Comparison of ENCODE assay signal across 19 mouse cellular contexts in genomic region chr13:109568638-109569468, GRCm38 (mm10).
A peak's percentile ranks its signal among the peaks of the same experiment; 100 is the strongest.
DNase-seq lines count a peak whose midpoint lies in the region; ATAC-seq and TF ChIP-seq lines count a peak whose summit lies in the region.
"Had no signal": no experiment of that assay in that cellular context is flagged by ENCODE, and none has a peak within 500 bp of the region (broad histone marks: within the 10 kb centered on the region; RNA-seq: fewer than 3 reads in every experiment).

No protein-coding gene starts in this region.

- no peaks in the 10 kb centered on the region for H3K4me1 ChIP-seq in neural tube, embryonic 11.5 days (ENCODE audit: control insufficient read depth, insufficient read depth, low read length)
- 0 out of 2 replicates have a peak, but pooled peaks cover 2% of the 10 kb centered on the region for H3K4me1 ChIP-seq in hindbrain, embryonic 13.5 days (replicated peaks)
- 0 out of 2 replicates have a peak, but pooled peaks cover 2% of the 10 kb centered on the region for H3K4me1 ChIP-seq in neural tube, embryonic 15.5 days
- no peaks in the 10 kb centered on the region for H3K4me1 ChIP-seq in intestine, postnatal 0 days (replicated peaks; ENCODE audit: control insufficient read depth, insufficient read depth, low read length)
- H3K4me1 ChIP-seq: limb, embryonic 15.5 days; neural tube, embryonic 12.5 days had no signal

- 0 out of 2 replicates have a peak overlapping the region, but pooled peaks have one; percentile 14 for H3K27ac ChIP-seq in neural tube, embryonic 11.5 days (ENCODE audit: low read depth, low read length)
- peak overlapping the region; percentile 68 for H3K27ac ChIP-seq in hindbrain, embryonic 13.5 days
- peak overlapping the region; percentile 61 for H3K27ac ChIP-seq in neural tube, embryonic 15.5 days (replicated peaks)
- no peak overlapping the region for H3K27ac ChIP-seq in intestine, postnatal 0 days (ENCODE audit: low read depth, low read length)
- H3K27ac ChIP-seq: limb, embryonic 15.5 days; neural tube, embryonic 12.5 days; stomach, postnatal 0 days had no signal

- no peak for DNase-seq in frontal cortex, postnatal 14 days (ENCODE audit: low spot score in 2 of 2)
- DNase-seq in neural tube, embryonic 11.5 days (ENCODE audit: low spot score), result no peak
- DNase-seq in neural tube, embryonic 10.5 days (ENCODE audit: extremely low spot score, low spot score), result no peak
- no peak for DNase-seq in urinary bladder, adult 18-20 months (ENCODE audit: low spot score in 2 of 2)
- DNase-seq: adrenal gland, postnatal 14 days; cerebellum, adult 18-20 months; gastrocnemius, postnatal 25 days; kidney, adult 11 months; layer of hippocampus, postnatal 36 days had no signal

- no peaks in the 10 kb centered on the region for H3K36me3 ChIP-seq in neural tube, embryonic 11.5 days (ENCODE audit: control insufficient read depth, insufficient read depth, low read length)
- H3K36me3 ChIP-seq in hindbrain, embryonic 13.5 days, result no peaks in the 10 kb centered on the region
- no peaks in the 10 kb centered on the region for H3K36me3 ChIP-seq in neural tube, embryonic 15.5 days
- no peaks in the 10 kb centered on the region for H3K36me3 ChIP-seq in intestine, postnatal 0 days (ENCODE audit: control insufficient read depth, insufficient read depth)
- H3K36me3 ChIP-seq: G1E; limb, embryonic 15.5 days; neural tube, embryonic 12.5 days had no signal

- no peak overlapping the region for H3K4me3 ChIP-seq in neural tube, embryonic 11.5 days (ENCODE audit: low read depth, low read length)
- no peak overlapping the region for H3K4me3 ChIP-seq in hindbrain, embryonic 13.5 days
- H3K4me3 ChIP-seq in neural tube, embryonic 15.5 days (replicated peaks), result no peak overlapping the region
- no peak overlapping the region for H3K4me3 ChIP-seq in intestine, postnatal 0 days (ENCODE audit: low read depth, low read length)
- H3K4me3 ChIP-seq: limb, embryonic 15.5 days; neural tube, embryonic 12.5 days had no signal

- no peak for TF ChIP-seq CTCF in intestine, postnatal 0 days (IDR thresholded peaks at IDR 0.05; ENCODE audit: low read depth)

- ATAC-seq in frontal cortex, adult (ENCODE audit: low TSS enrichment), result peak; percentile 64
- no peak for ATAC-seq in neural tube, embryonic 11.5 days (ENCODE audit: insufficient read depth, low FRiP score, low TSS enrichment)
- ATAC-seq in hindbrain, embryonic 13.5 days (ENCODE audit: low FRiP score), result 0 out of 2 replicates have a peak, but pooled peaks have one; percentile 30
- ATAC-seq in neural tube, embryonic 15.5 days (ENCODE audit: low FRiP score), result peak; percentile 60; the same call in 1 of the 2 replicates
- no peak for ATAC-seq in intestine, postnatal 0 days
- ATAC-seq: lung, postnatal 0 days; midbrain, embryonic 16.5 days had no signal

- no peaks in the 10 kb centered on the region for H3K27me3 ChIP-seq in neural tube, embryonic 11.5 days (ENCODE audit: control insufficient read depth, insufficient read depth, low read length)
- no peaks in the 10 kb centered on the region for H3K27me3 ChIP-seq in hindbrain, embryonic 13.5 days
- H3K27me3 ChIP-seq in neural tube, embryonic 15.5 days (replicated peaks), result no peaks in the 10 kb centered on the region
- H3K27me3 ChIP-seq in intestine, postnatal 0 days (replicated peaks; ENCODE audit: control insufficient read depth, insufficient read depth, low read length), result no peaks in the 10 kb centered on the region
- H3K27me3 ChIP-seq: limb, embryonic 15.5 days; neural tube, embryonic 12.5 days had no signal

- no peak overlapping the region for H3K4me2 ChIP-seq in neural tube, embryonic 11.5 days (ENCODE audit: low read depth)
- peak overlapping the region; percentile 27; the same call in 1 of the 2 replicates for H3K4me2 ChIP-seq in hindbrain, embryonic 13.5 days
- H3K4me2 ChIP-seq in neural tube, embryonic 15.5 days, result peak overlapping the region; percentile 33
- no peak overlapping the region for H3K4me2 ChIP-seq in intestine, postnatal 0 days (replicated peaks; ENCODE audit: low read depth)
- H3K4me2 ChIP-seq: limb, embryonic 15.5 days; neural tube, embryonic 12.5 days had no signal

- H3K9me3 ChIP-seq in neural tube, embryonic 11.5 days (ENCODE audit: control insufficient read depth, low read length), result no peaks in the 10 kb centered on the region
- H3K9me3 ChIP-seq in hindbrain, embryonic 13.5 days, result no peaks in the 10 kb centered on the region
- no peaks in the 10 kb centered on the region for H3K9me3 ChIP-seq in neural tube, embryonic 15.5 days (replicated peaks)
- H3K9me3 ChIP-seq in intestine, postnatal 0 days (ENCODE audit: control insufficient read depth), result no peaks in the 10 kb centered on the region
- H3K9me3 ChIP-seq: G1E; limb, embryonic 15.5 days; neural tube, embryonic 12.5 days had no signal

- no peak overlapping the region for H3K9ac ChIP-seq in neural tube, embryonic 11.5 days (ENCODE audit: low read length)
- no peak overlapping the region for H3K9ac ChIP-seq in hindbrain, embryonic 13.5 days
- H3K9ac ChIP-seq in neural tube, embryonic 15.5 days (replicated peaks), result no peak overlapping the region
- no peak overlapping the region for H3K9ac ChIP-seq in intestine, postnatal 0 days (ENCODE audit: low read depth, low read length)
- H3K9ac ChIP-seq: limb, embryonic 15.5 days; neural tube, embryonic 12.5 days had no signal

- WGBS in neural tube, embryonic 11.5 days, result 85% methylated on average over 20 of the region's 20 CpGs
- 71% methylated on average over 20 of the region's 20 CpGs for WGBS in hindbrain, embryonic 13.5 days
- 59% methylated on average over 20 of the region's 20 CpGs for WGBS in neural tube, embryonic 15.5 days
- 92% methylated on average over 20 of the region's 20 CpGs for WGBS in intestine, postnatal 0 days

Comparison
In these comparisons a context has a peak if more than half of its experiments do, and no peak if none do; other contexts are left out.
1. ATAC-seq: peak in frontal cortex, adult (single experiment), hindbrain, embryonic 13.5 days (single experiment) and neural tube, embryonic 15.5 days (single experiment); none in neural tube, embryonic 11.5 days (single experiment) and intestine, postnatal 0 days (single experiment).
2. H3K4me2 ChIP-seq: peak in hindbrain, embryonic 13.5 days (single experiment) and neural tube, embryonic 15.5 days (single experiment); none in neural tube, embryonic 11.5 days (single experiment) and intestine, postnatal 0 days (single experiment).